Mouse (Mus musculus): ENCODE data around the gene Adprm.
"Not testable (repeated sequence)": the region's sequence is repeated elsewhere in the genome, so short reads cannot be mapped to it uniquely, and the experiment has no call there.

Gene Adprm

DNA sequence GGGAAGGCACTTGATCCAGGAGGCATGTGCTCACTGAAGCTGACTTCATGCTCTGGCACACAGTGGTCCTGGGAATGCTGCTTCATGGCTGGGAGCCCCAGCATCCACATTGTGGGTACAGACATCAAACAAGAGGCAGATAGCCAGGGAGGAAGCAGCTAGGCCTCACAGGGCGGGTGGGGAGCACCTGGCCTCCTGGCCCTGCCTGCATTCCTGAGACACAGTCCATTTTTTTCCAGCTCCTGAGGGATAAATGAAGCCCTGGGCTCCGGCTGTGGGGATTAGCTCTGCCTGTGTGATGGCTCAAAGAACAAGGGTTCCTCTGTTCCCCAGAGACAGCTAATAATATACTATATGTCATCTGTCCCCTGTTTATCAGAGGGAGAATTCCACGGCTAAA, 22.6 kb upstream of the Adprm start:
- DNase-seq = no peak

DNA sequence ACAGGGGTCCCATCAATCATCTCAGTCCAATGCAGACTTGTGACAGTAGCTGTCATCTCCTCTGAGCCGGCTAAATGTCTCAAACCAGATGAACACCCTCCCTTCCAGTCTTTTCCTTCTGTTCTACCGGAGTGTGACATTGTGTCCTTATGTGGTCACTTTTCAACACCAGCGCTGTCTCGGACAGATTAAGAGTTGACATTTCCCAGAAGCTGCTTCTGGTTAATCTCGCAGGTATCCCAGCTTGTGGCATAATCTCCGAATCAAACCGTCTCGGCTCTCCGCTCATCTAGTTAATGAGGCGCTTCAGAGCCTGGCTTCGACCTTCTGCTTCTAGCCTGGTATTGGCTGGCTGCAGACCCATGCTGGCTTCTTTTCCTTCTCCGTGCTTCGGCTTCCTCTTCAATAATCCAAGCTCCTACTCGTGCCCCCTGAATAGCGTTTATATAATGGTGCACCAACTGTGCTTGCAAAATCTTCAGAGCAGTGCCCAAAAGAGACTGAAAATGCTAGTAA, 20.3 kb upstream of the Adprm start:
- no peak for DNase-seq

DNA sequence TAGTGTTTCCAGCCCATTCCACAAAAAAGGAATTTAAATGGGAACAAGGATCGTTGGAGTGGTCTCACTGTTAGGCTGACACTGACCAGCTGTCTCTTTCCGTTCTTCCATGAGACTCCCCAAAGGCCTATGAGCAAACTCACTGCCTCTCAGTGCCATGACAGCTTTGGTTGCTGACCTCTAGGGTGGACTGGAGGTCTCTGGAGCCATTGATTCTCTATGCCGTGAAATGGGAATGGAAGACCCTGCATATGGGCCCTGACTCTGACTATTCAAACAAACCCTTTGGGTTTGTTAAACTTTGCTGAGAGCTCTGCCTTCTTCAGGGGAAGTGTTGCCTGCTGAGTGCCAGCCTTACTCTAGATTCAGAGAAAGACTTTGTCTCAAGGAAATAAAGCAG, 15.3 kb upstream of the Adprm start:
- DNase-seq = no peak

DNA sequence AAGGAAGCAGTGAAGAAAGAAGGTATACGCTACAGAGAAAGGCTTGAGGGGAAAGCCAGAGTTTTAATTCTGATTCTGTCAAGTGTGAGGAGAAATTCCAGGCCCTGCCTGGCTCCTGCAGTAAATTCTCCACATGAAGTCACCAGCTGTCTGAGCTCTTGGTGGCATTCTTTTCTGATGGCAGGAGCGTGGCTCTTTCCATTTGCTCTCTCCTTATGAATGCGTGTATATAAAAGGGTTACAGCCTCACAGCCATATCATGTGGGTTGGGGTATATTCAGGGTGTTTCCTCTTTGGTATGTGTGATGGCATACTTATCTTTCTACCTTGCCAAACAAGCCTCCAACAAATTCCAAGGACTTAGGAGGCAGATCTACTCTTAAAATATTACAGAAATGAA, 10.3 kb upstream of the Adprm start:
- peak; percentile 40 for DNase-seq

DNA sequence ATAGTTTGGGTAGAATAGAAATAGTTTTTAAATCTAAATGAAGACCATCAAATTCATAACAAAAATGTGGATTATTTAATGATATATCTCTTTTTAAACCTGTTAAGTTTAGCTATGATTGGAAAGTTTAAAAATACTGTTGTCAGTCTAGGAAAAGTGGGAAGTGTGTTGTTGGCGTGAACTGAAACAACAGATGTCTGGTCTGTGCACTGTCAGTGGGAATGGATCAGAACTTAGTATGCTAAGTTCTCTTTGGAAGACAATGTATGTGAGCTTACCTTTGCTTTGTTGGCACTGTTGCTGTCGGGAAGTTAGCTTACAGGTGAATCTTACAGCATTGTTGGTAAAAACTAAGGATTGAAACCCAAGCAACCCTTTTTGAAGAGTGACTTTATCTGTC, 8.9 kb upstream of the Adprm start:
- DNase-seq = no peak

DNA sequence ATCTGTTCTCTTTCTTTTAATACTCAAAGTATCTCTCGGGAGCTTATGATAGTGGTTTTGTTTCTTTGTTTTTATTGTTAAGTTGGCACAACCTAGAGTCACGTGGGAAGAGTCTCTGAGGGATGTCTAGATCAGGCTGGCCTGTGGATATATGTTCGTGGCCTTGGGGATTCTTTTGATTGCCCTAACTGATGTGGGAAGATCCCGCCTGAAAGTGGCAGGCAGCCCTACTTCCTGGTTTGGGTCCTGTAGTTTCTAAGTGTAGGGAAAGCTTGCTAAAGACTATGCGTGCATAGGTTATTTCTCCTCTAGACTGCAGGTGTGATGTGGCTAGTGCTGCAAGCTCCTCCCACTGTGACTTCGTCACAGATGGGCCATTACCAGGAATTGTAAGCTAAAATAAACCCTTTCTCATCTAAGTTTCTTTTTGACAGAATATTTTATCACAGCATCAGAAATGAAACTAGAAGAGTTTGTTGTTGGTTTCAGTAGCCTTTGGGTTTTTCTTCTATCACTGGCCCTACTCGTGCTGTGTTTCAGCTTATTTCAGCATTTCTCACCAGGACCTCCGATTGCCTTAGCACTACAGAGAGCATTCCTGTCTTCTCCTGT, 2.5 kb upstream of the Adprm start:
- no peak for DNase-seq

DNA sequence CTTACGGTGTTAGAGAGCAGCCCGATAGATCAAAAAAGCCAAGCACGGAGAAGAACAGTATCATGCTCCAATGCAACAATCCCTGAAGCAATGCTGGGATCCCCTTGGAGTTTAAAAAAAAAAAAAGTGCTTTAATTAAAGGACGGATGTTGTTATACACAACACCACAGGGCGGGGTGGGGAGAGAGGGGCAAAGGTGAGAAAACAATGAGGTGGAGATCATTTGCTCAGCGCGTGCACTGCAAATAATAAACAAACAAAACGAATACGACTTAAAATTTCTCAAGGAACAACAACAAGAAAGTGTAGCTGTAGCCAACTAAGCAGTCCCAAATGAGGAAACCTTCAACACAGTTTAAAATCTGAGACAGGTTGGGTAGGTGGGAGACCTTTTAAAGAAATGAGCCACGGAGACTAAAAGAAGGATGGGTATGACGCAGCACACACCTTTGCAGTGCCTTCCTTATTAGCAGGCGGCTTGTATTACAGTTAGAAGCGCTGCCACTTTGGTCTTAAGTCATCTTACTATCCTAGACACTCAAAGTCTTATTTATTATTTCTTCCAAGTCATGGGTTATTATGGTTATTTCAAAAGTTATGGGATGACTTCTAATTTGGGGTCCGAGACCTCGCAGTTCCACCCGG, 596 bp downstream of the Adprm start:
- no peak for DNase-seq

DNA sequence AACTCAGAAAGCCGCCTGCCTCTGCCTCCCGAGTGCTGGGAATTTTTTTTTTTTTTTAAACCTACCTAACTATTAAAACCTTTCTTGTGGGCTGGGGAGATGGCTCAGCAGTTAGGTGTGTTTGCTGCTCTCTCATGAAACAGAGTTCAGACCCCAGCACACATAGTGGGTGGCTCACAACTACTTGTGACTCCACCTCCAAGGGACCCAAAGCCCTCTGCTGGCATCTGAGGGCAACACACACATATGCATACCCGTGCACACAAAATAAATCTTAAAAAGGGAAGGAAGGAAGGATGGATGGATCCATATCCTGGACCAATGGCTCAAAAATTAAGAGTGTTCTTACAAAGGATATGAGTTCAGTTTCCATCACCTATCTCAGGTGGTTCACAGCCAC, 3.1 kb downstream of the Adprm start:
- DNase-seq = no peak

DNA sequence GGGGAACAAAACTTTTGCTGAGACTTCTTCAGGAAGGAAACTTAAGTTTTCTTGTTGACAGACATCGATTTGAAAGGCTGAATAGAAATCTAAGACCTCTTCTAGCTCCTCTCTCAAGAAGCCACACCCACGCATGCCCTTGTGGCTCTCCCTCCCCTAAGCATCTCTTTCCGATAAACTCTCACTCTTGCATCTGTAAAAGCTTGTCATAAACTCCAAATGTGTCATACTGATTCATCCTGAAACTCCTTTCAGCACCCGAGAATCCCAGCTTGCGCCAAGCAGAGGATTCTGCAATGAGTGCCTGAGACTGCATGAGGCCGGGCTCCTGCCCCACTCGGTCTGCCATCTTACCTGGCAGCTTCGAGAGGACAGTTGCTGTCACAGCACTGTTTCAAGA, 3.9 kb downstream of the Adprm start:
- no peak for DNase-seq

DNA sequence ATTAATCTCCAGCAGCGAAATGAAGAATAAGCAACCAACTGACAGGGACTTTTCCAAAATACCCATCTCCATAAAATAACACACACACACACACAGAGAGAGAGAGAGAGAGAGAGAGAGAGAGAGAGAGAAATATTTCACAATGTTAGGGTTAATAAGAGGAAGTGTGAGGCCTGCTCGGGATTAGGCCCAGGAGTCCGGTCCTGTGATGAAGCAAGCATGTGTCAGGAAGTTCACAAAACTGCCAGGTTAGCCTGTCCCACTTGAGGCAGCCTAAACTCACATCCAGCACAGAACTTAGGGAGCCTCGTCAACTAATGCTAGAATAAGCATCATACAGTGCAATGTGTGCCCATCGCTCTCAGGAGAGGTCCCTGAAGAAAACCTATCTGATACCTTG, 5.2 kb downstream of the Adprm start:
- no peak for DNase-seq

DNA sequence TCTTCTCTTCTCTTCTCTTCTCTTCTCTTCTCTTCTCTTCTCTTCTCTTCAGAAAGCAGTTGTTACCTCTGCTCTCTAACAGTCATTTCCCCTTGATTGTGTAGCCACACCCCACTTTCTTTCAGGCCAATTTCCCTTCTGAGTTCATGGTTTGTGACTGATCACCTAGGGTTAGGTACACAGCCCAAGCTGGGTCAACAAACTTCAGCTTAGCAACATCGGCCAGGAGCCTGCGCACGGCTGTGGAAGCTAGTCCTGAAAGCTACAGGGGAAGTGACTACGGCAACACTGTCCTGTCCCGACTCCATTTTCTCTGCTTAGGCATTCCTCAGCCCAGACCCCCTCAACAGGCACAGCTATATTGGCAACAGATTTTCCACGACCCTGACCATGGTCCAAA, 7.4 kb downstream of the Adprm start:
- DNase-seq = no peak

DNA sequence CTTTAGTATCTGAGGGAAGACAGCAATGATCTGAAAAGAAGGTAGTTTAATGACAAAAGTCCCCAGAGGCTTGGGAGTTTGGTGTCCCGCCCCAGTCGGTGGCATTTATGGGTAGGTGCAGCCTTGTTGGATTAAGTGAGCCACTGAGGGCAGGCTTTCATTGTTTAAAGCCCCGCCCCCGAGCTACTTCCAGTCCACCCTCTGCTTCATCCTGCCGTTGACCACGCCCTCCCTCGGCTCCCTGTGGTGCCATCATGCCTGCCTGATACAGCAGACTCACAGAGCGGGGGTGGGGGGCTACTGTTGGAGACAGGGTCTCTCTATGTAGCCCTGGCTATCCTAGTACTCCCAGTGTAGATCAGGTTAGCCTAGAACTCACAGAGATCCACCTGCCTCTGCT, 9.4 kb downstream of the Adprm start:
- DNase-seq = no peak

DNA sequence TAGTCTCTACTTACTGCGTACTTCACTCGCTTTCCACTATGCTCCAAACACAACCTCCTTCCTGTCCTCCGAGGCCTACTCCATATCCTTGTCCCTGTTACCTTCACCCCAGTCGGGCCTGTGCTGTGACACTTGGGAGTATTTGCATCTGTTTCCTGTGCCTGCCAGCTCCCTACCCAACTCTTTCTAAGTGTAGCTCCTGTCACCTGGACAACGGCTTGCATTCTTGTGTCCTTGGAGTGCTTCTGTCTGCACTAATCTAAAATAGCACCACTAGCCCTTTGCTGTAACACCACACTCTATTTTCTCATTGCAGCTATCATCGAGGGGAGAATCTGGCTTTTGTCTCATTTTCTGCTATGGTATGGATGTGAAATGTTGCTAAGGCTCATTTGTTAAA, 11.9 kb downstream of the Adprm start:
- no peak for DNase-seq

DNA sequence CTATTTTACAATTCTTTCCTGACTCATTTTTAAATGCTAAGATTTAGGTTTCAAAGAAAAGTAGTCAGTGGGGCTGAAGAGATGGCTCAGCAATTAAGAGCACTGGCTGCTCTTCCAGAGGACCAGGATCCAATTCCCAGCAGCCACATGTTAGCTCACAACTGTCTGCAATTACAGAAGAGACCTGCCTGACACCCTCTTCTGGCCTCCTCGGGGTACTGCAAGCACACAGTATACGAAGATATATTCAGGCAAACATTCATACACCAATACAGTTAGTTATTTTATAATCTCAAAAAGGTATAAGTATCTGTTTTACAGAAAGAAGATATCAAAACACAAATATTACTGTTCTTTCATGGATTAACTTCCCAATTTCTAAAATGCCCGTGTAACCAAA, 12.6 kb downstream of the Adprm start:
- no peak for DNase-seq

DNA sequence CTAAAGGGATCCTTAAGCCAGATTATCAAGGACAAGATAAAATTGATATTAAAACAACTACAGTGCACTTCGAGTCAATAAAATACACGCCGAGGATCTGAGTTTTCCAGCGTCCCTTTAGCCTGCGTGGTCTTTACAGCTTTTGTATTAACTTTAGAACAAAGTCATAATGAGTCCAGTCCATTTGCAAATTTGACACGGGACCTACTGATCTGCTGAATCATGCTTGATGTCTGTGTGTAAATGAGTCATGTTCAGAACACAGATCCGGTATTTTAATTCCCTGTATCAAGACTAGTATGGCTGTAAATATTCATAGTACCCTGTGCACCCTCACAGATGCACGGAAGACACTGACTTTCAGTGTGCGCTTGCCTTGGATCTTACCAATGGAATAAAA, 15.5 kb downstream of the Adprm start:
- no peak for DNase-seq

DNA sequence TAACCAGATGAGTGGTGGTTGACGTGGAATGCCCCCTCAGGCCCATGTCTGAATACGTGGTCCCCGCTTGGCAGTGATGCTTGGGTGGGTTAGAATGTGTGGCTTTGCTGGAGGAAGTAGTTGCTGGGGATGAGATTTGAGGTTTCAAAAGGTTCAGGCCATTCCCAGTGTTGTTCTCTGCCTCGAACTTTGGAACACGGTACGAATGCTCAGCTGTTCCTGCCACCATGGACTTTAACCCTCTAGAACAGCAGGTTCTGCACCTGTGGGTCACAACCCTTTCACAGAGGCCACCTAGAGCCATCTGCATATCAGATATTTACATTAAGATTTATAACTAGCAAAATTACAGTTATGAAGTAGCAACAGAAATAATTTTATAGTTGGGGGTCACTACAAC, 16.2 kb downstream of the Adprm start:
- DNase-seq = no peak

DNA sequence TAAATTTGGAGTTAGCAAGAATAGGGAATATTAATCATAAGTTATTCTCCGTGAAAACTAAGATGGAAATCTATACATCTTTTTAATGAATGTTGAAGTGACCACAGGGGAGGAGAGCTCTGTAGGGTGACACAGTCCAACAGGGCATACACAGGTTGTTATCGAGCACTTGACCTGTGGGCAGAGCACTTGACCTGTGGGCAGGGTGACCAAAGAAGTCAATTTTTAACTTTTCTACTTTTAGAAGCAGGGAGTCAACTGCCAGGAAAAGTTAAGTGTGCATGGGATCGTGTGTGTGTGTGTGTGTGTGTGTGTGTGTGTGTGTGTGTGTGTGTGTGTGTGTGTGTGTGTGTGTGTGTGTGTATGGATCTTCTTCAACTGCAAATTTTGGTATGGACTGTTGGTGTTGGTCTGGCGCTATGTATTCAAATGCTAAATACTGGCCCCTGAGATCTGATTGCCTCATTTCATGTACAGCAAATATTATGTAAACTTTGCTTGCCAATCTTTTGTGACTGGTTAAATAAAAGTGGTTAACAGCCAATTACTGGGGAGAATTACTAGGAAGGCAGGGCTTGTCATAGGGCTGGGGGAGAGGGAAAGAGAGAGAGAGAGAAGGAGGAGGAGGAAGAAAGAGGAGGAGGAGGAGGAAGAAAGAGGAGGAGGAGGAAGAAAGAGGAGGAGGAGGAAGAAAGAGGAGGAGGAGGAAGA, 17.5 kb downstream of the Adprm start:
- DNase-seq = no peak

DNA sequence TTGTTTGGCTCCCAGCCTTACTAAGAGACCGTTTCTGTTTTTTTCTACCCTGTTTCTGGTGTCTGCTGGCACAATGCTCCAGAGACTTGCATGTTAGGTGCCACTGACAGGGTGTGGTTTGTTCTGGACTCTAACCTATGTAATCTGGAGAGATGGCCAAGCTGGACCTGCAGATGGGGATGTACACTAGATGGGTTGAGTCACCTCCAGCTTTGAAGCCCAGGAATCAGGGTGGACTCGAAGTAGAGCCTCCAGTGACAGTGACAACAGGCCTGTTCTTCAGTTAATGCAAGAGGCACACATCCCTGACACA, 20.8 kb downstream of the Adprm start:
- no peak for DNase-seq

DNA sequence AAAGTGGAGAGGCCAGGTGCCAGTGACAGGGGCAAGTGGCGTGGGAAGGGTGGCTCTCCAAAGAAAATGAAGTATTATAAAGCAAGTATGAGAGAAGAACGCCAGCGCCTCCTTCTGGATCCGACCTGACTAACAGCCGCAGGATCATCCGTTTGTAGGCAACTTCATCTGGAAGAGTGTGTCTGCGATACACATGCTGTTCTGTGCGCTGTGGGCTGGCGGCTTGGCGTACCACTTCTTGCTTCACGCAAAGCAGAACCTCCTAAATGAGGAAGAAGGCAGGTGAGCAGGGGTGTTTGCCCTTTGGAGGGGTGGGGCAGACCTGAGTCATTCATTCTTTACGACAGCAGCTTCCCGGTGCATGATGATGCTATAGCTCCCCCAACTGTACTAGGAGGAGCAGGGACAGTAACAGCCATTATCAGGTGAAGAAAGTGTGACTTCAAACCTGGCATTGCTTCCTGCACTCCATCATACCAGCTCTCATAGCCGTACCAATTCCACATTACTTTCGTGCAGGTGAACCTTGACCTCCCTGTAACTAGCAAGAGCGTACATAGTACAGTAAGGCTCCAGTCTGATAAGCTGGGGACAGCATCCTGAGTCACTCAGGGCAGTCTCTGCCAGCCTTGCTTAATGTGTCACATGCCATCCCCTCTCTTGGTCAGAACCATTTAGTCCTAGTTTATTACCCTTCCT, 21.3 kb downstream of the Adprm start:
- no peak for DNase-seq

DNA sequence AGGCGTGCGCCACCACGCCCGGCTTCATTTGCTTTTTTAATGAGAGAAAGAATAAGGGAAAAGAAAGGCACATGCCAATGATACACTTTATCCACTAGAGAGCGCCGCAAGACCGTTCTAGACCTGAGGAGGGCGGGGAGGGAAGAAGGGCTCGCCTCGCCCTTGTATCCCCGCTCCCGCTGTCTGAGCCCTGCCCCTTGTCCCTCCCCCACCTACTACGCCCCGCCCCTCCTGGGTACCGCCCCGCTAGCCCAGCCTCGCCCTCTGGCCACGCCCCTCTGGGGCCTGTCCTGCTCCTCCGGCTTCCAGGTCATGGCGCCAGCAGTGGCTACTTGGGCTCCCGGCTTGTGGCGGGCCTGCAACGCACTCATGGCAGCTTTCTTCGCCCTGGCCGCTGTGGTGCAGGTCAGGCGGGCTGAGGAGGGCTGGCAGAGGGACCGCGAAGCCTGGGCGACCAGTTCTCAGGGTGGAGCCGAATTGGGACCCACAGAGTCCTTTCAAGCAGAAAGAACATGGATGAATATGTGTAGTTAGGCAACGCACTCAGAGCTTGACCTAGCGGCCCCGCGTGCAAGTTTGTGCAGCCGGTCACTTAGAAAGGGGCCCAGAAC, 27.4 kb downstream of the Adprm start, which contains the start of gene Tmem220:
TSS of gene Tmem220 (plus strand) at position 288 of the 611 bp plus-strand sequence.
- peak; percentile 90 for DNase-seq

DNA sequence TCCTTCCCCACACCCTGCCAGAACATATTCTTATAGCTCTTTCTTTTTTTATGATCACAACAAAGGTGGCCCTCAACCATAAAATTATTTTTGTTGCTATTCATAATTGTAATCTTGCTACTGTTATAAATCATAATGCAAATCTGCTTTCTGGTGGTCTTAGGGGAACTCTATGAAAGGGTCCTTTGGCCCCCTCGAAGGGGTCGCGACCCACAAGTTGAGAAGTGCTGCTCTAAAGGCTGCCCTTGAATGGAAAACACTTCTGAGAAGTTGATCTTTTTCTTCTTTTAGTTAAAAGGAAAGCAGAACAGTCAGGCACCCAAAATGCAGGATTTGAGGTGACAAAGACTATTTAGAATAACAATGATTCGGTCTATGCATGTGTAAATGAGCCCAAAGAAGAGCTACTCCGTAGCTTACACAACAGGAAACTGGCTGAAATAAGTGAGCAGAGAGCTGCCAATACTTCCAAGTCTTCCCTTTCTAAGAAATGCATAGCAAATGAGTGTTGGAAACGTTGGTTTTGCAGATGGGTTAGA, 28.5 kb downstream of the Adprm start:
- no peak for DNase-seq

DNA sequence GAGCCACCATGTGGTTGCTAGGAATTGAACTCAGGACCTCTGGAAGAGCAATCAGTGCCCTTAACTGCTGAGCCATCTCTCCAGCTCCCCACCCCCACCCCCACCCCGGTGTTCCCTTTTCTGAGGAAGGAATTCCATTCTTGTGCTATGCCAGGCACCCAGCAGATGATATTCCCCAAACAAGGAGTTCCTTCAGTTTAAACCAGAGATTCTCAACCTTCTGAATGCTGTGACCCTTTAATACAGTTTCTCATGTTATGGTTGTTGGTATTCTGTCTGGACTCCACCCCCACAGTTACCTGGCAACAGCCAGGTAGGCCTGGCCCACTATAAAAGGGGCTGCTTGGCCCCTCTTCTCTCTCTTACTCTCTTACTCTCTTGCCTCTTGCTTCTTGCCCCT, 29.2 kb downstream of the Adprm start:
- not testable (repeated sequence) for DNase-seq

Data from right cerebral cortex, adult 18-20 months (tissue).